Mouse (Mus musculus) neural tube, embryonic 11.5 days (tissue): ENCODE measurements around the gene Higd1a. TPM values are rescaled to one million over a fixed set of nuclear protein-coding genes. Genes with fewer than 3 reads are reported as not detected.

Source experiments
- ATAC-seq: fragments of 200-750 bp; cut with Nextera tagmentation; 2 replicates; pipeline ENCODE4 v1.8.0; 2017; ENCODE audit warnings: moderate number of reproducible peaks, mild to moderate bottlenecking, moderate TSS enrichment, moderate library complexity; ENCODE audit not compliant: insufficient read depth, low FRiP score, low TSS enrichment
- DNase-seq: peaks from one replicate; pipeline ENCODE4 v3.0.0-alpha.2; 2015; ENCODE audit warnings: low spot score
- H3K27ac ChIP-seq: fragments of 300-500 bp; sonication (generic); 2 replicates; pipeline ENCODE4 v1.5.1; 2014; ENCODE audit warnings: low read depth, mild to moderate bottlenecking, low read length
- H3K27me3 ChIP-seq: fragments of 300-500 bp; sonication (generic); 2 replicates; pipeline ENCODE4 v1.6.1; 2014; ENCODE audit warnings: mild to moderate bottlenecking, low read length, mixed read lengths; ENCODE audit not compliant: control insufficient read depth, insufficient read depth
- H3K36me3 ChIP-seq: fragments of 300-500 bp; sonication (generic); 2 replicates; pipeline ENCODE4 v1.6.1; 2014; ENCODE audit warnings: mild to moderate bottlenecking, low read length, moderate library complexity, mixed read lengths; ENCODE audit not compliant: control insufficient read depth, insufficient read depth
- H3K4me1 ChIP-seq: fragments of 300-500 bp; sonication (generic); 2 replicates; pipeline ENCODE4 v1.6.1; 2014; ENCODE audit warnings: low read length, mixed read lengths; ENCODE audit not compliant: control insufficient read depth, insufficient read depth
- H3K4me2 ChIP-seq: fragments of 300-500 bp; sonication (generic); 2 replicates; pipeline ENCODE4 v1.6.1; 2014; ENCODE audit warnings: low read depth, mild to moderate bottlenecking, moderate library complexity
- H3K4me3 ChIP-seq: fragments of 300-500 bp; sonication (generic); 2 replicates; pipeline ENCODE4 v1.5.1; 2014; ENCODE audit warnings: low read depth, low read length
- H3K9ac ChIP-seq: fragments of 300-500 bp; sonication (generic); 2 replicates; pipeline ENCODE4 v1.6.1; 2014; ENCODE audit warnings: mild to moderate bottlenecking, low read length
- H3K9me3 ChIP-seq: fragments of 300-500 bp; sonication (generic); 2 replicates; pipeline ENCODE4 v1.6.1; 2016; ENCODE audit warnings: low read length; ENCODE audit not compliant: control insufficient read depth
- WGBS: fragments of 180-500 bp; shearing (Covaris S2); extraction: QIAGEN DNeasy Blood & Tissue Kit; methylation state at CpG from one replicate; pipeline ENCODE4 v1.1.7; 2014; 5-methylcytosine and 5-hydroxymethylcytosine counted together
- polyA plus RNA-seq: library from polyadenylated mRNA; unstranded; fragments of >200 nt; fragmentation: Nextera tagmentation; extraction: Ambion mirVana; gene quantifications from 2 replicates; pipeline ENCODE4 v1.2.1, GENCODE M21; 2014

Higd1a gene
- polyA plus RNA-seq, 1 experiment from 2014 or later = 151 TPM

DNA sequence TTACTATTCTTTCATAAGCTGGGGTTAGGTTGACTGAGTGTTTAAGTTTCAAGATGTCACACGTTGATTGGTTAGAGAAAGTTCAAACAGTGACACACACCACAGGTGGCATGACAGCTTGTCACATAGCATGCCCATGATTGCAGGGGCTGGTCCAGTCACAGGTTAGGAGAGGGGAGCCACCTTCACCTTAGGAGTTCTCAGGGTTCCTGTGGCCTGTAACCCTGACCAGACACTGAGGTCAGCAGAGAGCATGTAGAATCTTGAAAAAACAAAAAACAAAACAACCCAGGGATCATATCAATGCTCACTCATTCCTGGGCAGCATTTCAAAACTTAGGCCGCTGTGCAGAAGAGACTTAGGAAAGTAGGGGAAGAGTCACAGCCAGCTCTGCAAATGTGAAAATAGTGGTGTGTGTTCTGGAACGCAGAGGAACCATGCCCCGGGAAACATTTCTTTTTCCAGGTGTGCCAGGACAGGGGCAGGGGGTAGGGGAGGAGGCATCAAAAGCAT is 31.8 kb upstream of the Higd1a start:
- H3K4me3 ChIP-seq = no peak overlapping the region
- no peak overlapping the region for H3K9ac ChIP-seq
- 76% methylated on average over 4 of the region's 4 CpGs for WGBS

GRCm38 (mm10) chr9:121882015-121882457 is 23.9 kb upstream of the Higd1a start:
- Histone ChIP-seq H3K36me3 (no peaks in the 10 kb centered on the region), H3K4me3 (no peak overlapping the region), H3K9me3 (no peaks in the 10 kb centered on the region), H3K9ac (no peak overlapping the region), H3K27me3 (no peaks in the 10 kb centered on the region), H3K4me2 (no peak overlapping the region), H3K27ac (no peak overlapping the region), H3K4me1 (no peaks in the 10 kb centered on the region)
- DNase-seq (no peak), ATAC-seq (no peak)
- 72% methylated on average over 7 of the region's 7 CpGs for WGBS

More for the DNA sequence above, 31.8 kb upstream of the Higd1a start:
- Histone ChIP-seq H3K9me3 (no peaks in the 10 kb centered on the region), H3K4me2 (no peak overlapping the region), H3K36me3 (no peaks in the 10 kb centered on the region), H3K27me3 (no peaks in the 10 kb centered on the region), H3K27ac (no peak overlapping the region), H3K4me1 (no peaks in the 10 kb centered on the region)
- no peak for ATAC-seq
- no peak for DNase-seq

GRCm38 (mm10) chr9:121881301-121881700 is 23.1 kb upstream of the Higd1a start:
- no peaks in the 10 kb centered on the region for H3K4me1 ChIP-seq
- no peaks in the 10 kb centered on the region for H3K9me3 ChIP-seq
- 81% methylated on average over 6 of the region's 6 CpGs for WGBS
- no peak overlapping the region for H3K4me2 ChIP-seq
- H3K27me3 ChIP-seq = no peaks in the 10 kb centered on the region
- H3K9ac ChIP-seq = no peak overlapping the region
- H3K36me3 ChIP-seq = no peaks in the 10 kb centered on the region
- H3K4me3 ChIP-seq = no peak overlapping the region
- DNase-seq = no peak
- ATAC-seq = no peak
- no peak overlapping the region for H3K27ac ChIP-seq

DNA sequence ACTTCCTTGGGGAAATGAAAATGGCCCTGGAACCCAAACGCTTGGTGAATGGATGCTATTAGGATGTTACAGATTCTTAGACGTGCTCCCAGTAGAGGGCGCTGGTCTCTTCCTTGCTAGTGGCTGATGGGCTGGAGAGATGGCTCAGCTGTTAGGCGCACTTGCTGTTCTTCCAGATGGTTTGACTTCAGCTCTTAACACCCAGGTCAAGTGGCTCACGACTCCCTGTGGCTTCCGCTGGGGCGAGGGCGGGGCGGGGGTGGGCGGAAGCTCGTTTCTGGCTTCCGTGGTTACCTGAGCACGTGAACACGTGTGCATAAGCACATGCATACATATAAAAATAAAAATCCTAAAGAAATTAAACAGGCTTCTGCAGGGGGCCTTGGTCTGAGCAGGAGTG is 22.7 kb upstream of the Higd1a start:
- ATAC-seq = no peak
- no peak overlapping the region for H3K9ac ChIP-seq
- H3K4me3 ChIP-seq = no peak overlapping the region
- H3K9me3 ChIP-seq = no peaks in the 10 kb centered on the region
- H3K27me3 ChIP-seq = no peaks in the 10 kb centered on the region
- 22% methylated on average over 14 of the region's 14 CpGs for WGBS
- H3K36me3 ChIP-seq = no peaks in the 10 kb centered on the region
- peak; percentile 76 for DNase-seq
- H3K27ac ChIP-seq = no peak overlapping the region
- H3K4me1 ChIP-seq = no peaks in the 10 kb centered on the region
- H3K4me2 ChIP-seq = no peak overlapping the region

GRCm38 (mm10) chr9:121877052-121877740 is 19.0 kb upstream of the Higd1a start:
- Histone ChIP-seq H3K4me1 (no peaks in the 10 kb centered on the region), H3K4me3 (no peak overlapping the region), H3K36me3 (no peaks in the 10 kb centered on the region), H3K4me2 (no peak overlapping the region), H3K9me3 (no peaks in the 10 kb centered on the region), H3K9ac (no peak overlapping the region), H3K27me3 (no peaks in the 10 kb centered on the region), H3K27ac (no peak overlapping the region)
- ATAC-seq (no peak), DNase-seq (peak; percentile 31)
- WGBS = 15% methylated on average over 3 of the region's 3 CpGs

GRCm38 (mm10) chr9:121873578-121873977 is 15.4 kb upstream of the Higd1a start:
- Histone ChIP-seq H3K4me3 (no peak overlapping the region), H3K9ac (no peak overlapping the region), H3K4me1 (no peaks in the 10 kb centered on the region), H3K4me2 (no peak overlapping the region), H3K27me3 (no peaks in the 10 kb centered on the region), H3K36me3 (no peaks in the 10 kb centered on the region), H3K27ac (no peak overlapping the region), H3K9me3 (no peaks in the 10 kb centered on the region)
- no peak for ATAC-seq
- no peak for DNase-seq

DNA sequence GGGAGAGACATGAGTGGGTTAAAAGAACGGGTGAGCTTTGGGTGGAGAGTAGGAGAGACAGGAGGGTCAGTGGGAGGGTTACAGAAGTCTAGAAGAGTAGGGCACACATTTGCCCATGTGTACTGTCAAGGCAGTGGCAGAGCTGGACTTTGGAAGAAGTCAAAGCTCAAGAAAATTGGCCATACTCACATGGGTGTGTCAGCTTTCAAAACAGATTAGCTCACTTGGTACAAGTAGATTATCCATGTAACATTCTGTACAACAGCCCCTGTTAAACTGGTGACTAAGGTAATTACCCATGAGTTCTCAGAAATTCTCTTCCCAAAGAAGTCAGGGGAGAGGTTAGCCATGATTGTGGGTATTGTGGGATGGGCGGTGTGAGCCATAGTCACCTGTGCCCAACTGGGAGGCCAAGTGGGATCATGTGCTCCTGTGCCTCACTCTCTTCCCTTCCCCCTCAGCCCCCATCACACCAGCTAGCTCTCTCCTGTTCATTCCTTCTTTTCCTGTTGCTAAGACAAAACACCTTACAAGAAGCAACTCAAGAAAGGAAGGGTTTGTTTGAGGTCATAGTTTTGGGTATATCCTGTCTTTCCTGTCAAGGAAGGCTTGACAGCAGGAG is 14.0 kb upstream of the Higd1a start:
- Histone ChIP-seq H3K27ac (no peak overlapping the region), H3K9ac (no peak overlapping the region), H3K4me1 (no peaks in the 10 kb centered on the region), H3K27me3 (no peaks in the 10 kb centered on the region), H3K9me3 (no peaks in the 10 kb centered on the region), H3K36me3 (no peaks in the 10 kb centered on the region), H3K4me2 (no peak overlapping the region), H3K4me3 (no peak overlapping the region)
- WGBS = 85% methylated on average over 2 of the region's 2 CpGs
- no peak for ATAC-seq
- no peak for DNase-seq

DNA sequence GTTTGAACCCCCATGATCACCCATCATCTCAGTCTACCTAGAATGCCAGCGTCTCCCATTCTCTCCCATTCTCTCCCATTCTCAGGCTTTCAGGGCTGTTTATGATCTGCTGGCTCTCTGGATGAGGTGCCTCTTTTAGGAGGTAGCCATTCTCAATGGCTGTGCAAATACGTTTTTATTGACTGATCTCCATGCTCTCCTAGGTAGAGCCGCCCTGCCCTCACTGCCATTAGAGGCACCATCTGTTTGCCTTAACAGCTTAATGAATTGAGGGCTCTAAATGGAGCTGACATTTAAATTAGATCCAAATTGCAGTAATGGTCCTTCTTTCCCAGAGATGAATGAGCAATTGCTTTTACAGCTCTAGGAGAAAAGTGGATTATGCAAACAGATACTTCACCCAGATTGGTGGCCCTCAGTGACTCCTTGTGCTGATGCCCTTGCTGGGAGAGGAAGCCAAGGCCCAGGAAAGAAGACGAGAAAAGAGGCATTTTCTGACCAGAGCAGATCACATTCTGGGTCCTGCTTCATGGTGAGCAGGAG is 11.9 kb upstream of the Higd1a start:
- H3K36me3 ChIP-seq = no peaks in the 10 kb centered on the region
- ATAC-seq = no peak
- no peak overlapping the region for H3K27ac ChIP-seq
- H3K4me2 ChIP-seq = no peak overlapping the region
- H3K27me3 ChIP-seq = no peaks in the 10 kb centered on the region
- H3K9me3 ChIP-seq = no peaks in the 10 kb centered on the region
- H3K9ac ChIP-seq = no peak overlapping the region
- H3K4me3 ChIP-seq = no peak overlapping the region
- DNase-seq = no peak
- WGBS = 18% methylated on average over 4 of the region's 4 CpGs
- H3K4me1 ChIP-seq = no peaks in the 10 kb centered on the region

GRCm38 (mm10) chr9:121869432-121869831 is 11.3 kb upstream of the Higd1a start:
- Histone ChIP-seq H3K27ac (no peak overlapping the region), H3K9me3 (no peaks in the 10 kb centered on the region)
- no peak for ATAC-seq

More at GRCm38 (mm10) chr9:121869432-121869831, 11.3 kb upstream of the Higd1a start:
- Histone ChIP-seq H3K9ac (no peak overlapping the region), H3K36me3 (no peaks in the 10 kb centered on the region), H3K4me1 (no peaks in the 10 kb centered on the region), H3K27me3 (no peaks in the 10 kb centered on the region), H3K4me3 (no peak overlapping the region), H3K4me2 (no peak overlapping the region)
- WGBS = 79% methylated on average over 5 of the region's 5 CpGs
- no peak for DNase-seq
